Mouse (Mus musculus): Measurements from ENCODE around the gene Slc24a5.
A peak's percentile ranks its signal among the peaks of the same experiment; 100 is the strongest.

DNA sequence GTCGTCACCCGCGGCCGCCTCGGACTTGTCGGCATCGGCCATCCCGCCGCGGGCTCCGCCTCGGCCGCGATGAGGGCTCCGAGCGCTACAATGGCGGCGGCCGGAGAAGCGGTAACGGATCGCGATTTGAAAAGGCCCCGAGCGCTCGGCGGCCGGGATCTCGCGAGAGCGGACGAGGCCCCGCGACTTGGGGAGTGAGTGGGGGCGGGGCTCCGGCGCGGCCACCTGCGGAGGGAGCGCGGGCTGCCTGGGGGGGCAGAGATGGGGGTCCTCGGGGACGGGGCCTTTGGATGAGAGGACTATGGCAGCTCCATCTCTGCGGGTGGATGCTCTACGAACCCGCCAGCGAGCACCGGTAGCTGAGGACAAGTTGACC, 55.5 kb downstream of the Slc24a5 start, which contains the start of gene Myef2:
- TF ChIP-seq CTCF (IDR thresholded peaks at IDR 0.05; ENCODE audit: borderline replicate concordance, control insufficient read depth, extremely low read depth, insufficient read depth, low read length, poor library complexity): no peak
- 0 out of 2 replicates have a peak, but pooled peaks have one; percentile 16 for TF ChIP-seq POLR2A (IDR thresholded peaks at IDR 0.05; ENCODE audit: control insufficient read depth, extremely low read depth, insufficient read depth, low read length, poor library complexity)

All from thymus, adult 2 months (tissue).